ENCODE assay signal across 7 mouse cellular contexts in the genomic region with DNA sequence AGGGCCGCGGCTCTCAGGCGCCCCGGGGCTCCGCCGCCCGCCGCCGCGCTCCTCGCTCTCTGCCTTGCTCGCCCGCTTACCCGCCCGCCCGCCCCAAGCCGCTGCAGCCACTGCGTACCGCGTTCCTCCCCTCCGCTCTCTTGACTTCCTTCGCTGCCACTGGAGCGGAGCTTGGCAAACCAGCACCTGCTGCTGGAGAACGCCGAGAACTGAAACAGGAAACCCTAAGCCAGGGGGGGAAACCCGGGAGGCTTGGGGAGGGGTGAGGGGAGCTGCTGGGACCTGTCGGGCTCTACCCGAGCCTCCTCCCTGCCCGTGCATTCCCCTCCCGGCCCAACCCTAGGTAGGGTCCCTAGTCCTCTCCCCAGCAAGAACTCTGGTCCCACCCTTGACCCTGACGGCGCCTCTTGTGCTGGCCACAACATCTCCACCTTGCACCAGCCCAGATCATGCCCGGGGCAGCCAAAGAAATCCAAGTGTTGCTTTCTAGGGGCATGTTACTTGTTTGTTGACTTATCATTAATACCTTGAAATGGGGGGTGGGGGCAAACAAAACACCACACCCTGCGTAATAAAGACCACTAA. TPM values are rescaled to one million over a fixed set of nuclear protein-coding genes. Genes with fewer than 3 reads are reported as not detected.
DNase-seq lines count a peak whose midpoint lies in the region; ATAC-seq and TF ChIP-seq lines count a peak whose summit lies in the region.

No protein-coding gene starts in this region.

- 1% methylated on average over 29 of the region's 34 CpGs for WGBS in hindbrain, postnatal 0 days

- intact Hi-C loops in left cerebral cortex, postnatal 10 days (cut with DNase I): loop anchor here (5.0 kb wide), 2 partner anchors 36 to 114 kb away; no protein-coding TSS in a partner anchor

- ATAC-seq in hindbrain, postnatal 0 days: peak; percentile 91
- ATAC-seq in megakaryocyte progenitor cell, adult 5-6 weeks (replicated peaks; ENCODE audit: poor library complexity): peak; percentile 77

- no peaks in the 10 kb centered on the region for H3K27me3 ChIP-seq in hindbrain, postnatal 0 days (ENCODE audit: insufficient read depth, low read length)

- peak overlapping the region; percentile 98 for H3K27ac ChIP-seq in hindbrain, postnatal 0 days

- peaks cover 3% of the 10 kb centered on the region for H3K4me1 ChIP-seq in hindbrain, postnatal 0 days (ENCODE audit: insufficient read depth, low read length)

- H3K9me3 ChIP-seq in hindbrain, postnatal 0 days (ENCODE audit: low read length): no peaks in the 10 kb centered on the region

- H3K36me3 ChIP-seq in hindbrain, postnatal 0 days (ENCODE audit: insufficient read depth, low read length): no peaks in the 10 kb centered on the region

- H3K4me2 ChIP-seq in hindbrain, postnatal 0 days (ENCODE audit: low read depth, low read length): peak overlapping the region; percentile 78

- H3K4me3 ChIP-seq in hindbrain, postnatal 0 days (ENCODE audit: low read length): peak overlapping the region; percentile 84

- peak; percentile 88 for DNase-seq in ZHBTc4 (ENCODE audit: low read depth, low spot score)
- DNase-seq in cerebellum, postnatal 14 days: peak; percentile 80 to 82
- peak; percentile 86 for DNase-seq in gastrocnemius, adult 18-20 months (ENCODE audit: low spot score)
- peak; percentile 91 for DNase-seq in hindbrain, postnatal 0 days (ENCODE audit: low spot score)
- DNase-seq in left cerebral cortex, postnatal 10 days (ENCODE audit: extremely low spot score in 1 of 2, low spot score in 2 of 2): peak; percentile 73 to 88
- DNase-seq in skeletal muscle tissue, adult 2 months (ENCODE audit: low read depth, low spot score): peak; percentile 77

- peak; percentile 67 for TF ChIP-seq CTCF in hindbrain, postnatal 0 days (IDR thresholded peaks at IDR 0.05; ENCODE audit: low read depth)

- peak overlapping the region; percentile 92 for H3K9ac ChIP-seq in hindbrain, postnatal 0 days (replicated peaks; ENCODE audit: low read length)

RNA-seq across cellular contexts. Expression of a gene that starts 0.4 kb away (rescaled TPM):
- total RNA-seq in gastrocnemius, adult 18-20 months (2021): 10 to 100 TPM in 1 of 2 experiments, 1 to 10 TPM in 1; 9.8 to 10.6 TPM
- total RNA-seq in hindbrain, postnatal 0 days (2014; rRNA removed): 10.8 and 11.8 TPM in 2 replicates
- polyA plus RNA-seq in hindbrain, postnatal 0 days (2015; fragmentation: Nextera tagmentation; extraction: Ambion mirVana): 3.4 and 3.5 TPM in 2 replicates
- 10 to 100 TPM; 10.7 to 11.8 TPM for total RNA-seq in left cerebral cortex, postnatal 10 days (2021)
- 4.3 and 4.8 TPM in 2 replicates for total RNA-seq in megakaryocyte progenitor cell, adult 5-6 weeks (2015)
- total RNA-seq in megakaryocyte progenitor cell, adult 5-6 weeks (2017): 4.3 and 4.6 TPM in 2 replicates

Comparison
In these comparisons a context has a peak if more than half of its experiments do, and no peak if none do; other contexts are left out.
1. Peak in every context shown above with its lines: DNase-seq, ATAC-seq, H3K4me3 ChIP-seq and H3K27ac ChIP-seq.